Mouse (Mus musculus) lung, adult 18-20 months (tissue): Measurements from ENCODE around the gene Zfp553.

Experiments
- DNase-seq, 2 experiments: peaks; one replicate each; pipeline ENCODE4 v3.0.0; 2022; ENCODE audit warnings: mixed read lengths in 2 of 2

The Zfp553 gene

DNA sequence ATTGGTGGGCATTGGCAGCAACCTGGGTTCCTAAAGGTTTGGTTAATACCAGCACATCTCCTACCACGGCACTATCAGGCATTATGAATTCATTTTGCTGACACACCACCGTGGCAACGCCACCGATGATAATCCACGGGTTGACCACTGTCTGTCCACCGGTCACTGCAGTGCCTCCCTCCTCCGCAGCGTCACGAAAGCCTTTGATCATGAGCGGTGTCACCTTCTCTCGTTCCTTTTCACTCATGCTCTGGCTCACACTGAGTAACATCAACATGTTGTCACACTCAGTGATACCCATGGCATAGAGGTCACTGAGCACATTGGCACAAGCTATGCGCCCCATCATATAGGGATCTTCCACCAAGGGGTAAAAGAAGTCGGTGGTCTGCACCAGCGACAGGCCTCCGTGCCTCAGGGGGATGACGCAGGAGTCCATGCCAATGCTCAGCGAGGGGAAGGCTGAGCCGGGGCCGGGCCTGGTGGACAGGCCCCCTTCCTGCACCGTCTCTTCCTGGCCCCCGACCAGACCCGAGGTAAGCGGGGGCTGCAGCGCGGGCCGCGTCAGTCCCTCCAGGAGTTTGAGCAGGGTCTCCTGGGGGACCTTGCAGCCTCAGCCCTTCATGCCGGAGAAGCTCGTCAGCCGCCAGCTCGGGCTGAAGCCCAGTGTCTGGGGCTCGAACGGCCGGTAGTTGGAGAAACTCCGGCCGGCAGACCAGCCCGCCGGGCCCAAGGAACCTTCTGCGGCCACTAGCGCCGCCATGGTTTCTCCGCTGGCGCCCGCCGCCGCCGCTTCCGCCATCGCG lies 40.5 kb downstream of the Zfp553 start:
- no peak for DNase-seq

DNA sequence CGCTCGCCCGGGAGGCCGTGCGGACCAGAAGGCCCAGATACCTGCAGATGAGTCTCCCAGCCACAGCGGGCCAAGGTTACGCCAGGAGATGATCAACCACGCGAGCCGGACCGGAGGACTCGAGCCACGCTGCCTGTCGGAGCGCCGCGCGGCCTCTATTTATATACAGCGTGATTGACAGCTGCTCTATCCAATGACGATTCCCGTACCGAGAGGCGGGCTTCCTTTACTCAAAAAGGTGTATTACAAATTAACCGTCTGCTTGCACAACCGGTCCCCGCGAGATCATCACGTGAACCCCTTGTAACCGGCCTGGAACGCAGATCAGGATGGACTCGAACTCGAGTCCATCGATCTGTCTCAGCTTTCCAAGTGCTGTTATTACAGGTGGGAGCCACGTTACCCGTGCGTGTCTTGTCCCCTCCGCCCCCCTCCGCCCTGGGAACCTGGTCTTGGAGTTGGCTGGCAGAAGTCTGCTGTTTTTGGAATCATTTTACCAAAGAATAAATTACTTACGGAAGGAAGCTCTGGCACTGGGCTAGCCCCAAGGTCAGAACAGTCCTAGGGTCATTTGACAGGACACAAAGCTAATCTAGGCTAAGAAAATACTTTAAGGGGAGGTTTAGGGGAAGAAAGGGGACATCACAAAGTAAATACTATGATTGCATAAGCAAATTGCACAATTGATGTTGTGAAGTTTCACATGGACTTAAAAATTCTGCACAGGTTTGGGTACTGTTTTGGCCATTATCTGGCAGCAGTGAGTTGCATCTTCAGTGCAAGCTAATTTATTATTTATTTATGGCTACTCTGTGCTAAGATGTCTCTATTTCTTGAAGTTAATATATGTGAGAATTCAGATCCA lies 41.3 kb downstream of the Zfp553 start, which contains the start of gene Sephs2:
TSS of gene Sephs2 (minus strand) at position 131 of the 865 bp plus-strand sequence.
- DNase-seq, result peak; percentile 96 to 97

DNA sequence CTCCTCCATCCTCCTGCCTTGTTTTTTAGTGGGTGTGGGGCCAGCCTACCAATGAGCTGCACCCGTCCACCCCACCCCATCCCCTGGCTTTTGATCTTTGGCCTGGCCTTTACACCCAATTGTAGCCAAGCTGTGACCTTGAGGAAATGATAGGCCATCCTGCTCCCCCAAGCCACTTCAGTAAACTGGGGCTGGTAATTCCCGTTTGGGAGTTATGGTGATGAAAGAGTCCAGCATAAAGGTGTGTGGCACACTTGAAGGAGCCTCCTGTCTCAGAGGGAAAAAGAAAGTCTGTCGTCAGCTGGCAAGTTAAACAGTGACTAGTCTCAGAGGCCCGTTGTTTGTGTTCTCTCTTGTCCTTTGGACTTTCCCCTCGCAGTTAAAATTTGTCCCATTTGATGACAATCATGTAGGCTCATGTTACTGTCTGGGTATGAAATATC lies 43.7 kb downstream of the Zfp553 start:
- peak in 1 of 2 experiments; percentile 59 for DNase-seq

DNA sequence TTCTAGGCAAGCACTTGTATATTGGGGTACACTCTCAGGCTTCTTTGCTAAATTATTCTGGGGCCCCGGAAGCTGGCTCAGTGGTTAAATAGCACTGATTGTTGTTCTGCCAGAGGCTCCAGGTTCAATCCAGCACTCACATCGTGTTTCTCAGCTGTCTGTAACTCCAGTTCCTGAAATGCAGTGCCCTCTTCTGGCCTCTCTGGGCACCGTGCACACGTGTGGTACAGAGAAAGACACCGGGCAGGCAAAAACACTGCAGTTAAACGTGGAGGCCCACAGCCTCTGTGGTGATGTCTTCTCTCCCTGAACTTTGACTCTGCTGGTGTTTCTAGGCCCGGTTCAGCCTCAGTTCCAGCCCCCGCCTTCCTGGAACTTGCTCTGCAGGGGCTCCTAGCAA lies 45.5 kb downstream of the Zfp553 start:
- DNase-seq, result peak; percentile 50 to 55

DNA sequence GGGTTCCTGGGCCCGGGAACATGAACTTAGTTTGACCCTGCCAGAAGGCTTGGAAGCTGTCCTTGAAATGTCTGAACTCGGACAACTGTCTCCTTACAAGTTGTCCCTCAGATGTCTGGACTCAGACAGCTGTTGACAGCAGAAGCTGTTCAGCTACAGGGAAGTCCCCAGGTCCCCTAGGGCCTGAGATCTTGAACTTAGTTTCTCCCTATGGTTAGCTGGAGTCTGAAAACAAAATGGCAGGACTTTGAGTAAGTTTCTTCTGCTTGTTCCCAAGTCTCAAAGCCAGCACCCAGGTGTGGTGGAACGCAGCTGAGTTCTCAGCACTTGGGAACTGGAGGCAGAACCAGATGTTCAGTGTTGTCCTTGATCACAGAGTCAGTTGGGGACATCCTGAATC lies 47.2 kb downstream of the Zfp553 start:
- no peak for DNase-seq

- no peak for DNase-seq
These were observed 48.3 kb downstream of the Zfp553 start for GRCm38 (mm10) chr7:127281114-127281513.

DNA sequence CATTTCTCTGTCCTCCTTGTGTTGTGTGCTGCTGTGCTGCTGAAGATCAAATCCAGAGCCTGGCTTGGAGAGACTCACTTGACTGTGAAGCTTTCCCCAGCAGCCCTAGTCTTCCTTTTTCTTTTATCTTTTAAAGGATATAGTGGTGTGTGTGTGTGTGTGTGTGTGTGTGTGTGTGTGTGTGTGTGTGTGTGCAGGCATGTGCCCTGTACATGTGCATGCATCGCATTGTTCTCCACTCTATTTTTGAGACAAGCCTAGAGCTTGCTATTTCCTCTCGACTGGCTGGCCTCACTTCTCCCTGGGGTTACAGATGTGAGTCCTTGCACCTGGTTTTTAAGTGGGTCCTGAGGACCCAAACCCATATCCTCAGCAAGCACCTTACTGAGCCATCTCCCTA lies 49.3 kb downstream of the Zfp553 start:
- no peak for DNase-seq

GRCm38 (mm10) chr7:127285154-127285553 lies 52.3 kb downstream of the Zfp553 start:
- DNase-seq, result no peak
